In the genomic region with DNA sequence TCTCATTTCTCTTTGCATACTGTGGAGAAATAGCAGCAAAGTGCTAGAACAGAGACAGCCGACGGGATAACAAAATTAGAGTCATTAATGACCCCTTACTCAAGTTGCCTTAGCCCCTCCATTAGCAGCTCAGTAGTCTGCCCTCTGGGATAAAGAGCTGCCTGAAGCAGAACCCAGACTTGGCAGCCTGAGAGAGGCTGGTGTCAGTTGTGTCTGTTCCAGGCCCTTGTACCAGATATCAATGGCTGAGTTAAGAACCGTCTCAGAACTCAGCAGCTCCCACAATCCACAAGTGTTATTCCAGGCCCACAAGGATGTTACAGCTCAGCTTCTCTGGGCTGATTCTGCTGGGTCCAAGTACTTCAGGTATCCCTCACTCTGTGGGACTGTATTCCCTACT, we compare ENCODE assay signal across 18 mouse cellular contexts.
"Had no signal": no experiment of that assay in that cellular context is flagged by ENCODE, and none has a peak within 500 bp of the region (broad histone marks: within the 10 kb centered on the region; RNA-seq: fewer than 3 reads in every experiment).

No protein-coding gene starts in this region.

- H3K27ac ChIP-seq: kidney, postnatal 0 days; left cerebral cortex, adult 2 months; liver, embryonic 13.5 days; midbrain, embryonic 10.5 days; midbrain, embryonic 13.5 days; neural tube, embryonic 13.5 days; stomach, postnatal 0 days had no signal

- H3K4me1 ChIP-seq: liver, embryonic 13.5 days; megakaryocyte, embryonic 14.5 days had no signal

- H3K4me3 ChIP-seq: left cerebral cortex, adult 2 months; liver, embryonic 13.5 days; megakaryocyte, embryonic 14.5 days; midbrain, embryonic 10.5 days; midbrain, embryonic 13.5 days; myocyte; neural tube, embryonic 13.5 days had no signal

- H3K9me3 ChIP-seq: liver, embryonic 13.5 days; megakaryocyte, embryonic 14.5 days; midbrain, embryonic 10.5 days; midbrain, embryonic 13.5 days; neural tube, embryonic 13.5 days had no signal

- H3K27me3 ChIP-seq: liver, embryonic 13.5 days had no signal

- H3K36me3 ChIP-seq: liver, embryonic 13.5 days; midbrain, embryonic 10.5 days; midbrain, embryonic 13.5 days; neural tube, embryonic 13.5 days had no signal

- DNase-seq: kidney, postnatal 25 days; layer of hippocampus, postnatal 36 days; liver, embryonic 13.5 days; lung, adult 2 months; right cerebral cortex, adult 18-20 months; right cerebral cortex, postnatal 14 days; right cerebral cortex, postnatal 4 days; thymus, adult 2 months; thymus, postnatal 14 days; thymus, postnatal 4 days had no signal
